Mouse (Mus musculus): ENCODE data around the gene Polr1c. TPM values are rescaled to one million over a fixed set of nuclear protein-coding genes. Genes with fewer than 3 reads are reported as not detected.

Polr1c gene
- polyA plus RNA-seq, 1 experiment from 2014 or later = 80.1 TPM

- peak within 1 kb of the TSS; percentile 94 for H3K4me3 ChIP-seq (replicated peaks; ENCODE audit: low read length)
- ATAC-seq (ENCODE audit: low FRiP score) (peak; percentile 96), DNase-seq (ENCODE audit: low spot score) (peak; percentile 98)
- peaks cover 47% of the 10 kb centered on the region for H3K36me3 ChIP-seq (replicated peaks; ENCODE audit: control insufficient read depth, insufficient read depth)
- H3K4me1 ChIP-seq (replicated peaks; ENCODE audit: control insufficient read depth, insufficient read depth, low read length) = peaks cover 20% of the 10 kb centered on the region
- 1% methylated on average over 66 of the region's 66 CpGs for WGBS
- peak within 1 kb of the TSS; percentile 97 for H3K4me2 ChIP-seq (replicated peaks)
- H3K9ac ChIP-seq = peak within 1 kb of the TSS; percentile 72
- no peaks in the 10 kb centered on the region for H3K9me3 ChIP-seq (ENCODE audit: control insufficient read depth, low read length)
- H3K27ac ChIP-seq = peak within 1 kb of the TSS; percentile 72
- no peaks in the 10 kb centered on the region for H3K27me3 ChIP-seq (ENCODE audit: control insufficient read depth, insufficient read depth, low read length)
Observed at GRCm38 (mm10) chr17:46202421-46203071, 45.3 kb downstream of the Polr1c start, which contains the start of the genes Polh and Xpo5. Polh (minus strand) TSS chr17:46202645. Xpo5 (plus strand) TSS chr17:46202782.

GRCm38 (mm10) chr17:46201151-46201550 is 46.7 kb downstream of the Polr1c start:
- Histone ChIP-seq H3K4me3 (replicated peaks; ENCODE audit: low read length) (peak overlapping the region; percentile 94), H3K9ac (peak overlapping the region; percentile 72), H3K9me3 (ENCODE audit: control insufficient read depth, low read length) (no peaks in the 10 kb centered on the region), H3K27me3 (ENCODE audit: control insufficient read depth, insufficient read depth, low read length) (no peaks in the 10 kb centered on the region), H3K36me3 (replicated peaks; ENCODE audit: control insufficient read depth, insufficient read depth) (peaks cover 47% of the 10 kb centered on the region), H3K4me2 (replicated peaks) (peak overlapping the region; percentile 97), H3K4me1 (replicated peaks; ENCODE audit: control insufficient read depth, insufficient read depth, low read length) (peaks cover 20% of the 10 kb centered on the region), H3K27ac (no peak overlapping the region)
- ATAC-seq (ENCODE audit: low FRiP score) (no peak), DNase-seq (ENCODE audit: low spot score) (no peak)
- WGBS = 68% methylated on average over 6 of the region's 6 CpGs

MicroRNAs within 50 kb of the gene (microRNA counts, 519-probe panel; counts per million panel counts)
- not detected for microRNA mmu-miR-693-3p
- microRNA mmu-miR-693-5p = not detected

Small RNA genes lying within 50 kb of the gene (microRNA-seq; reads per million reads assigned to microRNA genes)
- gene Mir693 = not detected

Other genes with a start within 250 kb of the Polr1c start
- gene Vegfa, start 215.7 kb downstream of the Polr1c start, polyA plus RNA-seq (2014; fragmentation: Nextera tagmentation; extraction: Ambion mirVana) = 4.1 and 6.5 TPM in 2 replicates
- 143 and 148 TPM in 2 replicates for gene Mrps18a, start 137.1 kb downstream of the Polr1c start, polyA plus RNA-seq (2014; fragmentation: Nextera tagmentation; extraction: Ambion mirVana)
- gene Rsph9, start 103.8 kb downstream of the Polr1c start, polyA plus RNA-seq (2014; fragmentation: Nextera tagmentation; extraction: Ambion mirVana) = 50.3 and 52.5 TPM in 2 replicates
- gene Mad2l1bp, start 94.5 kb downstream of the Polr1c start, polyA plus RNA-seq (2014; fragmentation: Nextera tagmentation; extraction: Ambion mirVana) = 19.6 and 21.9 TPM in 2 replicates
- 25.7 and 29.9 TPM in 2 replicates for gene Gtpbp2, start 87.0 kb downstream of the Polr1c start, polyA plus RNA-seq (2014; fragmentation: Nextera tagmentation; extraction: Ambion mirVana)
- gene Polh, start 45.4 kb downstream of the Polr1c start, polyA plus RNA-seq (2014; fragmentation: Nextera tagmentation; extraction: Ambion mirVana) = 5.5 and 6.4 TPM in 2 replicates
- 43.4 and 44.4 TPM in 2 replicates for gene Xpo5, start 45.3 kb downstream of the Polr1c start, polyA plus RNA-seq (2014; fragmentation: Nextera tagmentation; extraction: Ambion mirVana)
- gene Yipf3, start within 50 bp of the Polr1c start, polyA plus RNA-seq (2014; fragmentation: Nextera tagmentation; extraction: Ambion mirVana) = 91.6 and 97.2 TPM in 2 replicates
- gene Lrrc73, start 5.5 kb upstream of the Polr1c start, polyA plus RNA-seq (2014; fragmentation: Nextera tagmentation; extraction: Ambion mirVana) = 15.1 and 18.1 TPM in 2 replicates
- gene Tjap1, start 35.0 kb upstream of the Polr1c start, polyA plus RNA-seq (2014; fragmentation: Nextera tagmentation; extraction: Ambion mirVana) = 22.3 and 25.8 TPM in 2 replicates
- gene Dlk2, start 49.4 kb upstream of the Polr1c start, polyA plus RNA-seq (2014; fragmentation: Nextera tagmentation; extraction: Ambion mirVana) = 18.9 and 20.9 TPM in 2 replicates
- gene Abcc10, start 80.3 kb upstream of the Polr1c start, polyA plus RNA-seq (2014; fragmentation: Nextera tagmentation; extraction: Ambion mirVana) = 8.2 and 9.3 TPM in 2 replicates
- gene Zfp318, start 135.7 kb upstream of the Polr1c start, polyA plus RNA-seq (2014; fragmentation: Nextera tagmentation; extraction: Ambion mirVana) = 29.7 and 31.5 TPM in 2 replicates
- gene Crip3, start 180.9 kb upstream of the Polr1c start, polyA plus RNA-seq (2014; fragmentation: Nextera tagmentation; extraction: Ambion mirVana) = 1.4 and 2.2 TPM in 2 replicates
- gene Slc22a7, start 190.4 kb upstream of the Polr1c start, polyA plus RNA-seq (2014; fragmentation: Nextera tagmentation; extraction: Ambion mirVana) = not detected in 2 replicates
- 6.5 and 7.7 TPM in 2 replicates for gene Ttbk1, start 239.6 kb upstream of the Polr1c start, polyA plus RNA-seq (2014; fragmentation: Nextera tagmentation; extraction: Ambion mirVana)
- 16.0 and 16.6 TPM in 2 replicates for gene Dnph1, start 248.7 kb upstream of the Polr1c start, polyA plus RNA-seq (2014; fragmentation: Nextera tagmentation; extraction: Ambion mirVana)

All from hindbrain, embryonic 14.5 days (tissue).